Mouse (Mus musculus): ENCODE data around the gene Gap43. TPM values are rescaled to one million over a fixed set of nuclear protein-coding genes. Genes with fewer than 3 reads are reported as not detected.

Gene Gap43
- not detected for polyA plus RNA-seq (2017; shearing (Covaris generic))

DNA sequence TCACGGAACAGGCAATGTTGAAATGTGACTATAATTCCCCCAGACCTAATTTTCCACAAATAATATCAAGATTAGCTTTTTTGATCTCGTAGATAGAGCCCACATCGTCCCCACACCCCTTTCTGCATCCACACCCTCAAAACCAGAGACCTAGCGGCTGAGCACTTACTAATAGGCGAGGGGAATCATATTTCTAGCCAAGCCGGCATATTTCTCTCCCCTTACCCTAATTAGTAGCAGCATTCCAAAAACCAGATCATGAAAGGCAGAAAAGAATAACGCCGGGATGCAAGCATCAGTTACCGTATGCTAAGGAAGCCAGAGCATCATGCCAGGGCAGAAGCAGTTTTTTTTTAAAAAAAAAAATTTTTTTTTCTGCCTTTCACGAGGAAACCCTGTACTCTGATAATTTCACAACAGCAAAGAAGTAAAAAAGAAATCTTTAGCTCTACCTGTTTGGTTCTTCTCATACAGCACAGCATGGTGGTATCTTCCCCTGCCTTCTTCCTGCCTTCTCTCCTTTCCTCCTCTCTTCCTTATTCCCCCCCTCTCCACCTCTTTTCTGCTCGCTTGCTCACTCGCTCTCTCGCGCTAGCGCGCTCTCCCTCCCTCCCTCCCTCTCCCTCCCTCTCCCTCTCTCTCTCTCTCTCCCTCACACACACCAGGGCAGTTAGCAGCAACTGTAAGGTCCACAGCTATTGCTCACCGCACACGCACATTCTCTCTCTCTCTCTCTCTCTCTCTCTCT is at the start of gene Gap43:
TSS of gene Gap43 (minus strand) at position 631 of the 748 bp plus-strand sequence.

Measured in inflammation-experienced regulatory T-cells (primary cell).